Mouse (Mus musculus) neural tube, embryonic 13.5 days (tissue): ENCODE results near the gene Tesk1. TPM values are rescaled to one million over a fixed set of nuclear protein-coding genes. Genes with fewer than 3 reads are reported as not detected.

ENCODE experiments used
- ATAC-seq: fragments of 200-750 bp; cut with Nextera tagmentation; 2 replicates; pipeline ENCODE4 v1.8.0; 2017; ENCODE audit warnings: low read depth, mild to moderate bottlenecking, moderate TSS enrichment, moderate library complexity
- H3K27ac ChIP-seq: fragments of 300-500 bp; sonication (generic); replicated peaks from 2 replicates; pipeline ENCODE4 v1.5.1; 2015; ENCODE audit warnings: moderate library complexity, mild to moderate bottlenecking, inconsistent platforms
- H3K27me3 ChIP-seq: fragments of 300-500 bp; sonication (generic); 2 replicates; pipeline ENCODE4 v1.6.1; 2015; ENCODE audit warnings: mild to moderate bottlenecking, inconsistent platforms
- H3K36me3 ChIP-seq: fragments of 300-500 bp; sonication (generic); 2 replicates; pipeline ENCODE4 v1.6.1; 2015; ENCODE audit warnings: mild to moderate bottlenecking, inconsistent platforms
- H3K4me1 ChIP-seq: fragments of 300-500 bp; sonication (generic); replicated peaks from 2 replicates; pipeline ENCODE4 v1.6.1; 2015; ENCODE audit warnings: inconsistent platforms
- H3K4me2 ChIP-seq: fragments of 300-500 bp; sonication (generic); 2 replicates; pipeline ENCODE4 v1.6.1; 2015; ENCODE audit warnings: inconsistent platforms, mild to moderate bottlenecking, moderate library complexity
- H3K4me3 ChIP-seq: fragments of 300-500 bp; sonication (generic); 2 replicates; pipeline ENCODE4 v1.5.1; 2015; ENCODE audit warnings: mild to moderate bottlenecking, inconsistent platforms
- H3K9ac ChIP-seq: fragments of 300-500 bp; sonication (generic); 2 replicates; pipeline ENCODE4 v1.6.1; 2015; ENCODE audit warnings: moderate library complexity, mild to moderate bottlenecking, inconsistent platforms
- H3K9me3 ChIP-seq: fragments of 300-500 bp; sonication (generic); 2 replicates; pipeline ENCODE4 v1.6.1; 2016; ENCODE audit warnings: inconsistent platforms
- WGBS: fragments of 180-500 bp; shearing (Covaris S2); methylation state at CpG from one replicate; pipeline ENCODE4 v1.1.7; 2015; 5-methylcytosine and 5-hydroxymethylcytosine counted together
- polyA plus RNA-seq: library from polyadenylated mRNA; unstranded; fragments of >200 nt; fragmentation: Nextera tagmentation; extraction: Ambion mirVana; gene quantifications from 2 replicates; pipeline ENCODE4 v1.2.1, GENCODE M21; 2015

Gene Tesk1
- polyA plus RNA-seq, 1 experiment from 2014 or later: 14.4 TPM

GRCm38 (mm10) chr4:43489611-43490010, 47.9 kb downstream of the Tesk1 start:
- no peak overlapping the region for H3K4me3 ChIP-seq
- H3K9me3 ChIP-seq: peaks cover 4% of the 10 kb centered on the region; the same call in 1 of the 2 replicates
- no peaks in the 10 kb centered on the region for H3K27me3 ChIP-seq
- no peak overlapping the region for H3K27ac ChIP-seq
- no peak overlapping the region for H3K4me2 ChIP-seq
- ATAC-seq: no peak
- WGBS: 96% methylated on average over 3 of the region's 3 CpGs
- no peak overlapping the region for H3K9ac ChIP-seq
- no peaks in the 10 kb centered on the region for H3K36me3 ChIP-seq
- peaks cover 8% of the 10 kb centered on the region for H3K4me1 ChIP-seq

GRCm38 (mm10) chr4:43490801-43491200, 49.1 kb downstream of the Tesk1 start:
- H3K9me3 ChIP-seq: peaks cover 4% of the 10 kb centered on the region; the same call in 1 of the 2 replicates
- H3K4me2 ChIP-seq: no peak overlapping the region
- 84% methylated on average over 5 of the region's 5 CpGs for WGBS
- peaks cover 7% of the 10 kb centered on the region; the same call in 1 of the 2 replicates for H3K36me3 ChIP-seq
- no peak for ATAC-seq
- H3K9ac ChIP-seq: no peak overlapping the region
- H3K4me1 ChIP-seq: peaks cover 17% of the 10 kb centered on the region
- no peak overlapping the region for H3K4me3 ChIP-seq
- H3K27me3 ChIP-seq: no peaks in the 10 kb centered on the region
- H3K27ac ChIP-seq: no peak overlapping the region

GRCm38 (mm10) chr4:43492101-43492820, 50.5 kb downstream of the Tesk1 start:
- H3K9me3 ChIP-seq: peaks cover 4% of the 10 kb centered on the region; the same call in 1 of the 2 replicates
- H3K36me3 ChIP-seq: peaks cover 8% of the 10 kb centered on the region; the same call in 1 of the 2 replicates
- H3K4me1 ChIP-seq: peaks cover 17% of the 10 kb centered on the region
- peak overlapping the region; percentile 64 for H3K4me2 ChIP-seq
- peak overlapping the region; percentile 90 for H3K27ac ChIP-seq
- ATAC-seq: no peak
- H3K27me3 ChIP-seq: no peaks in the 10 kb centered on the region
- no peak overlapping the region for H3K9ac ChIP-seq
- peak overlapping the region; percentile 65 for H3K4me3 ChIP-seq
- 41% methylated on average over 12 of the region's 12 CpGs for WGBS

- peaks cover 4% of the 10 kb centered on the region; the same call in 1 of the 2 replicates for H3K9me3 ChIP-seq
- WGBS: under 1% methylated on average over 25 of the region's 25 CpGs
- H3K4me1 ChIP-seq: peaks cover 22% of the 10 kb centered on the region
- H3K4me2 ChIP-seq: peak within 1 kb of the TSS; percentile 64
- no peaks in the 10 kb centered on the region for H3K27me3 ChIP-seq
- peaks cover 8% of the 10 kb centered on the region; the same call in 1 of the 2 replicates for H3K36me3 ChIP-seq
- peak within 1 kb of the TSS; percentile 82 for H3K9ac ChIP-seq
- H3K4me3 ChIP-seq: peak within 1 kb of the TSS; percentile 65
- peak; percentile 97 for ATAC-seq
- H3K27ac ChIP-seq: peak within 1 kb of the TSS; percentile 90
These were observed 51.1 kb downstream of the Tesk1 start, which contains the start of gene Ccdc107 for GRCm38 (mm10) chr4:43492821-43493185. TSS of gene Ccdc107 (plus strand) at chr4:43492900.

GRCm38 (mm10) chr4:43493186-43493845, 51.6 kb downstream of the Tesk1 start:
- H3K9me3 ChIP-seq: peaks cover 4% of the 10 kb centered on the region; the same call in 1 of the 2 replicates
- H3K4me2 ChIP-seq: peak overlapping the region; percentile 64
- H3K27ac ChIP-seq: peak overlapping the region; percentile 90
- peaks cover 26% of the 10 kb centered on the region for H3K4me1 ChIP-seq
- H3K4me3 ChIP-seq: peak overlapping the region; percentile 65
- peak overlapping the region; percentile 82 for H3K9ac ChIP-seq
- peak; percentile 92 for ATAC-seq
- peaks cover 8% of the 10 kb centered on the region; the same call in 1 of the 2 replicates for H3K36me3 ChIP-seq
- WGBS: under 1% methylated on average over 47 of the region's 47 CpGs
- no peaks in the 10 kb centered on the region for H3K27me3 ChIP-seq

GRCm38 (mm10) chr4:43493846-43494240, 52.1 kb downstream of the Tesk1 start:
- no peak for ATAC-seq
- H3K9ac ChIP-seq: peak overlapping the region; percentile 82
- 2% methylated on average over 9 of the region's 9 CpGs for WGBS
- no peaks in the 10 kb centered on the region for H3K27me3 ChIP-seq
- peaks cover 4% of the 10 kb centered on the region; the same call in 1 of the 2 replicates for H3K9me3 ChIP-seq
- peak overlapping the region; percentile 65 for H3K4me3 ChIP-seq
- H3K36me3 ChIP-seq: peaks cover 8% of the 10 kb centered on the region; the same call in 1 of the 2 replicates
- H3K4me1 ChIP-seq: peaks cover 32% of the 10 kb centered on the region
- peak overlapping the region; percentile 90 for H3K27ac ChIP-seq
- H3K4me2 ChIP-seq: peak overlapping the region; percentile 64

- WGBS: 64% methylated on average over 6 of the region's 6 CpGs
- Histone ChIP-seq H3K36me3 (peaks cover 8% of the 10 kb centered on the region; the same call in 1 of the 2 replicates), H3K9me3 (no peaks in the 10 kb centered on the region), H3K9ac (no peak overlapping the region), H3K27me3 (no peaks in the 10 kb centered on the region), H3K4me3 (no peak overlapping the region), H3K4me1 (peaks cover 38% of the 10 kb centered on the region), H3K4me2 (no peak overlapping the region), H3K27ac (no peak overlapping the region)
- no peak for ATAC-seq
These were observed 54.8 kb downstream of the Tesk1 start for GRCm38 (mm10) chr4:43496587-43496986.

GRCm38 (mm10) chr4:43497405-43497804, 55.7 kb downstream of the Tesk1 start:
- Histone ChIP-seq H3K9ac (no peak overlapping the region), H3K36me3 (peaks cover 8% of the 10 kb centered on the region; the same call in 1 of the 2 replicates), H3K4me2 (peak overlapping the region; percentile 84; the same call in 1 of the 2 replicates), H3K4me1 (peaks cover 38% of the 10 kb centered on the region), H3K9me3 (no peaks in the 10 kb centered on the region), H3K27ac (no peak overlapping the region), H3K27me3 (no peaks in the 10 kb centered on the region), H3K4me3 (no peak overlapping the region)
- no peak for ATAC-seq
- 94% methylated on average over 8 of the region's 8 CpGs for WGBS

Other genes with a start within 250 kb of the Tesk1 start
- gene Atp8b5, start 174.8 kb upstream of the Tesk1 start, polyA plus RNA-seq: 0.33 and 0.77 TPM in 2 replicates
- gene Rusc2, start 60.0 kb upstream of the Tesk1 start, polyA plus RNA-seq: 74.5 and 79.3 TPM in 2 replicates
- gene Fam166b, start 12.8 kb upstream of the Tesk1 start, polyA plus RNA-seq: 0.32 and 0.59 TPM in 2 replicates
- 2.8 and 3.7 TPM in 2 replicates for gene Cd72, start 12.7 kb downstream of the Tesk1 start, polyA plus RNA-seq
- not detected in 2 replicates for gene Sit1, start 41.8 kb downstream of the Tesk1 start, polyA plus RNA-seq
- gene Ccdc107, start 51.0 kb downstream of the Tesk1 start, polyA plus RNA-seq: 65.5 and 73.1 TPM in 2 replicates
- gene Arhgef39, start 57.8 kb downstream of the Tesk1 start, polyA plus RNA-seq: 10.0 and 10.4 TPM in 2 replicates
- gene Car9, start 65.0 kb downstream of the Tesk1 start, polyA plus RNA-seq: 0.33 and 0.56 TPM in 2 replicates
- 29.0 and 77.1 TPM in 2 replicates for gene Tpm2, start 81.8 kb downstream of the Tesk1 start, polyA plus RNA-seq
- gene Creb3, start 120.4 kb downstream of the Tesk1 start, polyA plus RNA-seq: 88.9 and 89.1 TPM in 2 replicates
- 64.4 and 69.6 TPM in 2 replicates for gene Tln1, start 120.8 kb downstream of the Tesk1 start, polyA plus RNA-seq
- 23.9 and 28.0 TPM in 2 replicates for gene Rgp1, start 136.8 kb downstream of the Tesk1 start, polyA plus RNA-seq
- 47.8 and 50.8 TPM in 2 replicates for gene Gba2, start 136.9 kb downstream of the Tesk1 start, polyA plus RNA-seq
- 2.2 TPM in 1 of 2 replicates, not detected in the other for gene Msmp, start 142.6 kb downstream of the Tesk1 start, polyA plus RNA-seq
- gene Npr2, start 190.0 kb downstream of the Tesk1 start, polyA plus RNA-seq: 26.9 and 27.8 TPM in 2 replicates
- gene Spag8, start 211.7 kb downstream of the Tesk1 start, polyA plus RNA-seq: 3.5 and 4.1 TPM in 2 replicates
- 76.8 and 84.9 TPM in 2 replicates for gene Hint2, start 214.5 kb downstream of the Tesk1 start, polyA plus RNA-seq
- 13.5 and 15.6 TPM in 2 replicates for gene Tmem8b, start 227.0 kb downstream of the Tesk1 start, polyA plus RNA-seq
- gene Fam221b, start 227.2 kb downstream of the Tesk1 start, polyA plus RNA-seq: 2.4 and 2.9 TPM in 2 replicates